ENCODE assay signal across 16 mouse cellular contexts in the genomic region with DNA sequence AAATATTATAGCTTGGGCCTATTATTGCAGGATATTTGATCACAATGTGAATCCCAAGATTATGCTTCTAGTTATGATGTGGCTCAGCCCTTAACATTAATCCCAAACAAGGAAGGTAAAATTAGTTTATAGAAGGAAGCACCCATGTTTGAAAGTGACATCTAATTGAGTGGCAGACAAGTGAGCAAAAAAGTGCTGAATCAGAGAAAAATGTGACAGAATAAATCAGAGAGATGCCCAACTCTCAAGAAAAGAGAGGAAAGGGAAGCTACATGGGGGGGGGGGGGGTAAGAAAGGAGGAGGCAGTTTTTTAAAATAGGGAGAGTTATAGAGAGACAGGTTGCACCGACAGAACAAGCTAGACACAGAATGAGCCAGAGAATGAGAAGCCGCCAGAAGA.
"Had no signal": no experiment of that assay in that cellular context is flagged by ENCODE, and none has a peak within 500 bp of the region (broad histone marks: within the 10 kb centered on the region; RNA-seq: fewer than 3 reads in every experiment).

No protein-coding gene starts in this region.

- H3K4me2 ChIP-seq: neural tube, embryonic 12.5 days; neural tube, embryonic 13.5 days; neural tube, embryonic 15.5 days; stomach, embryonic 15.5 days had no signal

- H3K9ac ChIP-seq: neural tube, embryonic 12.5 days; neural tube, embryonic 13.5 days; neural tube, embryonic 15.5 days; stomach, embryonic 15.5 days had no signal

- H3K36me3 ChIP-seq: neural tube, embryonic 12.5 days; neural tube, embryonic 13.5 days; neural tube, embryonic 15.5 days; stomach, embryonic 15.5 days had no signal

- H3K4me3 ChIP-seq: neural tube, embryonic 12.5 days; neural tube, embryonic 13.5 days; neural tube, embryonic 15.5 days; stomach, embryonic 15.5 days had no signal

- H3K9me3 ChIP-seq: neural tube, embryonic 12.5 days; neural tube, embryonic 13.5 days; neural tube, embryonic 15.5 days; stomach, embryonic 15.5 days had no signal

- H3K27me3 ChIP-seq: neural tube, embryonic 12.5 days; neural tube, embryonic 13.5 days; neural tube, embryonic 15.5 days; stomach, embryonic 15.5 days had no signal

- DNase-seq: retina, postnatal 1 day; right cerebral cortex, adult 18-20 months; right cerebral cortex, postnatal 14 days; right cerebral cortex, postnatal 25 days; right cerebral cortex, postnatal 4 days; thymus, adult 18-20 months; thymus, adult 2 months; thymus, postnatal 14 days; thymus, postnatal 25 days; thymus, postnatal 36 days; thymus, postnatal 4 days had no signal

- H3K27ac ChIP-seq: neural tube, embryonic 12.5 days; neural tube, embryonic 13.5 days; neural tube, embryonic 15.5 days; stomach, embryonic 15.5 days; stomach, postnatal 0 days had no signal
